ENCODE assay signal across 11 mouse cellular contexts in genomic region chr14:8208876-8209275, GRCm38 (mm10). TPM values are rescaled to one million over a fixed set of nuclear protein-coding genes. Genes with fewer than 3 reads are reported as not detected.
A peak's percentile ranks its signal among the peaks of the same experiment; 100 is the strongest.
DNase-seq lines count a peak whose midpoint lies in the region; ATAC-seq lines count a peak whose summit lies in the region.
"Had no signal": no experiment of that assay in that cellular context is flagged by ENCODE, and none has a peak within 500 bp of the region (broad histone marks: within the 10 kb centered on the region; RNA-seq: fewer than 3 reads in every experiment).

No protein-coding gene starts in this region.

- no peak for ATAC-seq in hindbrain, embryonic 13.5 days (ENCODE audit: low FRiP score)
- no peak for ATAC-seq in midbrain, embryonic 13.5 days

- H3K9me3 ChIP-seq in hindbrain, embryonic 10.5 days = no peaks in the 10 kb centered on the region
- H3K9me3 ChIP-seq in hindbrain, embryonic 13.5 days = no peaks in the 10 kb centered on the region
- H3K9me3 ChIP-seq in midbrain, embryonic 13.5 days = no peaks in the 10 kb centered on the region
- H3K9me3 ChIP-seq: limb, embryonic 12.5 days; midbrain, embryonic 10.5 days had no signal

- no peak overlapping the region for H3K4me3 ChIP-seq in hindbrain, embryonic 10.5 days
- no peak overlapping the region for H3K4me3 ChIP-seq in hindbrain, embryonic 13.5 days
- H3K4me3 ChIP-seq in midbrain, embryonic 13.5 days (replicated peaks) = no peak overlapping the region
- H3K4me3 ChIP-seq: limb, embryonic 12.5 days; midbrain, embryonic 10.5 days had no signal

- H3K4me2 ChIP-seq in hindbrain, embryonic 13.5 days = no peak overlapping the region
- no peak overlapping the region for H3K4me2 ChIP-seq in midbrain, embryonic 13.5 days (replicated peaks)
- H3K4me2 ChIP-seq: limb, embryonic 12.5 days had no signal

- no peak overlapping the region for H3K9ac ChIP-seq in hindbrain, embryonic 13.5 days
- H3K9ac ChIP-seq in midbrain, embryonic 13.5 days (replicated peaks) = no peak overlapping the region
- H3K9ac ChIP-seq: limb, embryonic 12.5 days had no signal

- H3K36me3 ChIP-seq in hindbrain, embryonic 10.5 days = no peaks in the 10 kb centered on the region
- H3K36me3 ChIP-seq in hindbrain, embryonic 13.5 days = no peaks in the 10 kb centered on the region
- H3K36me3 ChIP-seq in midbrain, embryonic 13.5 days = no peaks in the 10 kb centered on the region
- H3K36me3 ChIP-seq: limb, embryonic 12.5 days; midbrain, embryonic 10.5 days had no signal

- peaks cover 23% of the 10 kb centered on the region for H3K4me1 ChIP-seq in hindbrain, embryonic 10.5 days (replicated peaks)
- H3K4me1 ChIP-seq in hindbrain, embryonic 13.5 days (replicated peaks) = peaks cover 9% of the 10 kb centered on the region
- H3K4me1 ChIP-seq in midbrain, embryonic 13.5 days (replicated peaks) = peaks cover 5% of the 10 kb centered on the region

- no peaks in the 10 kb centered on the region for H3K27me3 ChIP-seq in hindbrain, embryonic 10.5 days (ENCODE audit: insufficient read depth, poor library complexity, severe bottlenecking)
- H3K27me3 ChIP-seq in hindbrain, embryonic 13.5 days = no peaks in the 10 kb centered on the region
- no peaks in the 10 kb centered on the region for H3K27me3 ChIP-seq in midbrain, embryonic 13.5 days
- H3K27me3 ChIP-seq: limb, embryonic 12.5 days had no signal

- H3K27ac ChIP-seq in hindbrain, embryonic 10.5 days = peak overlapping the region; percentile 19; the same call in 1 of the 2 replicates
- H3K27ac ChIP-seq in hindbrain, embryonic 13.5 days = no peak overlapping the region
- H3K27ac ChIP-seq in midbrain, embryonic 13.5 days = no peak overlapping the region
- H3K27ac ChIP-seq: limb, embryonic 12.5 days; midbrain, embryonic 10.5 days had no signal

- no peak for DNase-seq in hindbrain, embryonic 10.5 days (ENCODE audit: low spot score)
- peak; percentile 66 to 69 for DNase-seq in cerebellum, postnatal 14 days
- DNase-seq in layer of hippocampus, adult 9-10 months (ENCODE audit: low spot score) = peak; percentile 69
- peak; percentile 80 to 89 for DNase-seq in right cerebral cortex, postnatal 10 days (ENCODE audit: low spot score in 2 of 2)
- no peak for DNase-seq in urinary bladder, postnatal 36 days (ENCODE audit: low spot score in 2 of 2)
- DNase-seq in natural killer cell, adult 2 months (ENCODE audit: low spot score in 2 of 2) = no peak

- 89% methylated on average over 3 of the region's 3 CpGs for WGBS in hindbrain, embryonic 10.5 days
- WGBS in hindbrain, embryonic 13.5 days = 66% methylated on average over 3 of the region's 3 CpGs
- 79% methylated on average over 3 of the region's 3 CpGs for WGBS in midbrain, embryonic 13.5 days

RNA-seq across cellular contexts. Expression of gene Kctd6, which starts 5.1 kb away (rescaled TPM):
- polyA plus RNA-seq in hindbrain, embryonic 10.5 days (2016; fragmentation: Nextera tagmentation; extraction: Ambion mirVana) = 3.8 and 4.0 TPM in 2 replicates
- polyA plus RNA-seq in hindbrain, embryonic 13.5 days (2015; fragmentation: Nextera tagmentation; extraction: Ambion mirVana) = 4.1 and 5.1 TPM in 2 replicates
- 4.6 and 5.2 TPM in 2 replicates for polyA plus RNA-seq in midbrain, embryonic 13.5 days (2015; fragmentation: Nextera tagmentation; extraction: Ambion mirVana)

RNA-seq across cellular contexts. Expression of gene Pdhb, which starts 36.1 kb away (rescaled TPM):
- polyA plus RNA-seq in hindbrain, embryonic 10.5 days (2016; fragmentation: Nextera tagmentation; extraction: Ambion mirVana) = 212 and 213 TPM in 2 replicates
- 246 and 250 TPM in 2 replicates for polyA plus RNA-seq in hindbrain, embryonic 13.5 days (2015; fragmentation: Nextera tagmentation; extraction: Ambion mirVana)
- polyA plus RNA-seq in midbrain, embryonic 13.5 days (2015; fragmentation: Nextera tagmentation; extraction: Ambion mirVana) = 254 TPM in 2 replicates

RNA-seq across cellular contexts. Expression of gene Acox2, which starts 50.3 kb away (rescaled TPM):
- polyA plus RNA-seq in hindbrain, embryonic 10.5 days (2016; fragmentation: Nextera tagmentation; extraction: Ambion mirVana) = 0.14 TPM in 1 of 2 replicates, not detected in the other
- not detected in 2 replicates for polyA plus RNA-seq in hindbrain, embryonic 13.5 days (2015; fragmentation: Nextera tagmentation; extraction: Ambion mirVana)
- not detected in 2 replicates for polyA plus RNA-seq in midbrain, embryonic 13.5 days (2015; fragmentation: Nextera tagmentation; extraction: Ambion mirVana)
- polyA plus RNA-seq: heart, embryonic 14.5 days; limb, embryonic 12.5 days had no signal

Comparison
In these comparisons a context has a peak if more than half of its experiments do, and no peak if none do; other contexts are left out.
1. DNase-seq: peak in cerebellum, postnatal 14 days (2 of 2), layer of hippocampus, adult 9-10 months (single experiment) and right cerebral cortex, postnatal 10 days (2 of 2); none in hindbrain, embryonic 10.5 days (single experiment), urinary bladder, postnatal 36 days (0 of 2) and natural killer cell, adult 2 months (0 of 2).